Mouse (Mus musculus): ENCODE results near the gene Elovl5. TPM values are rescaled to one million over a fixed set of nuclear protein-coding genes. Genes with fewer than 3 reads are reported as not detected.

Elovl5 gene
- polyA plus RNA-seq, 1 experiment from 2014 or later: 90.1 TPM

DNA sequence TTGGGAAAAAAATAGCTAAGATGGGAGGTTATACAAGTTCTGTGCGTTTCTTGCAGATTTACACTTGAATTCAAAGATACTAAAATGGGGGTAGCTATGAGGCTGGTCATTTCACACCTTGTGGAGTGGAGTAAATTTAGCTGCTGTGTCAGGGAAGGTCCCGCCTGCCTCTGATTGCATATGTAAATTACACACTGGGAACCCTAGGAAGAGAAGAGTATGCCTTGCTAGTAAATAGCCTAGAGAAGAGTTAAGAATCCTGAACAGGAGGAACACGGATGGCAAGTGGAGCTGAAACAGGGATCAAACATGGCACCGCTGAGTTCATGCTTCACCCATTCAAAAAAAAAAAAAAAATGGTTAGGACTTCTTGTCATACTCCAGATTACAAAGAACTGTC, 1.4 kb upstream of the Elovl5 start:
- 59% methylated on average over 4 of the region's 4 CpGs for WGBS
- peaks cover 34% of the 10 kb centered on the region for H3K4me1 ChIP-seq (ENCODE audit: insufficient read depth, low read length)
- H3K4me2 ChIP-seq (replicated peaks; ENCODE audit: low read depth, low read length): no peak overlapping the region
- no peak for ATAC-seq (ENCODE audit: low FRiP score, low TSS enrichment)
- no peak overlapping the region for H3K27ac ChIP-seq (ENCODE audit: low read length)
- no peaks in the 10 kb centered on the region for H3K36me3 ChIP-seq (ENCODE audit: insufficient read depth, low read length)
- H3K4me3 ChIP-seq (ENCODE audit: low read length): no peak overlapping the region
- no peaks in the 10 kb centered on the region for H3K27me3 ChIP-seq (ENCODE audit: insufficient read depth, low read length)
- H3K9ac ChIP-seq (replicated peaks; ENCODE audit: low read length): no peak overlapping the region
- no peaks in the 10 kb centered on the region for H3K9me3 ChIP-seq (ENCODE audit: low read length)

DNA sequence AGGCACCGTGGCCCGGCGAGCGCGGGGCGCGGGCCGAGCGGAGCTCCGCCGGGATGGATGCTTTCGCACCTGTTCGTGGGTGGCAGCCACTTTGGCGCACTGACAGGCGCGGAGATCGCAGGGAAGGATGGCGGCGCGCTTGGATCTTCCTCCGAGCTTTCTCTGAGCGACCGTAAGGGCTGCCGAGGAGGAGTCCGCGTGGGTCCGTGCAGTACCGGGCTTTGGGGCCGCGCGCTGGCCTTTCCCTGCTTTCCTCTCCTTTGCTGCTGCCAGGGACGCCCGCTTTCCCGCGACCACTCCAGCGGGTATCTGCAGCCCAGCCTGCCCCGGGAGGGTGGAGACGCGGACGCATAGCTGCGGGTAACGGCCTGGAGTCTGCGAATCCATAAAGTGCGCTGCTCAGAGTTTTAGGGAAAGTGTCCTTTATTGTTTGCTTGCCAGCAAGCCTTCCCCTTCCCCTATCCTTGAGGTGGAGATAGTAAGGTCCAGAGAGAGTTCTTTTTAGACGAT, 513 bp downstream of the Elovl5 start:
- peak overlapping the region; percentile 87 for H3K27ac ChIP-seq (ENCODE audit: low read length)
- H3K9me3 ChIP-seq (ENCODE audit: low read length): no peaks in the 10 kb centered on the region
- ATAC-seq (ENCODE audit: low FRiP score, low TSS enrichment): peak; percentile 68
- peaks cover 22% of the 10 kb centered on the region for H3K4me1 ChIP-seq (ENCODE audit: insufficient read depth, low read length)
- H3K27me3 ChIP-seq (ENCODE audit: insufficient read depth, low read length): no peaks in the 10 kb centered on the region
- H3K4me2 ChIP-seq (replicated peaks; ENCODE audit: low read depth, low read length): peak overlapping the region; percentile 73
- under 1% methylated on average over 45 of the region's 45 CpGs for WGBS
- no peaks in the 10 kb centered on the region for H3K36me3 ChIP-seq (ENCODE audit: insufficient read depth, low read length)
- H3K4me3 ChIP-seq (ENCODE audit: low read length): peak overlapping the region; percentile 87
- peak overlapping the region; percentile 84 for H3K9ac ChIP-seq (replicated peaks; ENCODE audit: low read length)

DNA sequence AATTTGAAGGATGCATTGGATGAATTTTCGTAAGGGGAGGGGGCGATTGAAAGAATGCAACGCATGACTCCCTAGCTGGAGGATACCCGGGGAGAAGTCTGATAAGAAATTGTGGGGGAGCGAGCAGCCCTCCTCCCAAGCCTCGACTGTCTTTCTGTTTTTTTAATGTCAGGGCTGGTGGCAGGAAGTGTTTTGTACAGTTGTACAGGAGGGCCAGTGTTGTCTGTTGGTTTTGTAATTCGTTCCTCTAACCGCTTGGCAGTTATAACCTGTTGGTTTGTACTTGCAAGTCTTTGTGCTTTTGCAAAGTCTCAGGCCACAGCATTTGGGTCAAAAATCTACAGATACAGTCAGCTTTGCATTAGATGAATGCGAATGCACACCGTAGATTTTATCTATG, 1.0 kb downstream of the Elovl5 start:
- H3K36me3 ChIP-seq (ENCODE audit: insufficient read depth, low read length): no peaks in the 10 kb centered on the region
- H3K4me3 ChIP-seq (ENCODE audit: low read length): peak overlapping the region; percentile 87
- WGBS: 9% methylated on average over 10 of the region's 10 CpGs
- H3K4me1 ChIP-seq (ENCODE audit: insufficient read depth, low read length): peaks cover 22% of the 10 kb centered on the region
- peak overlapping the region; percentile 73 for H3K4me2 ChIP-seq (replicated peaks; ENCODE audit: low read depth, low read length)
- no peak for ATAC-seq (ENCODE audit: low FRiP score, low TSS enrichment)
- no peaks in the 10 kb centered on the region for H3K27me3 ChIP-seq (ENCODE audit: insufficient read depth, low read length)
- H3K9me3 ChIP-seq (ENCODE audit: low read length): no peaks in the 10 kb centered on the region
- H3K27ac ChIP-seq (ENCODE audit: low read length): no peak overlapping the region
- H3K9ac ChIP-seq (replicated peaks; ENCODE audit: low read length): peak overlapping the region; percentile 84

DNA sequence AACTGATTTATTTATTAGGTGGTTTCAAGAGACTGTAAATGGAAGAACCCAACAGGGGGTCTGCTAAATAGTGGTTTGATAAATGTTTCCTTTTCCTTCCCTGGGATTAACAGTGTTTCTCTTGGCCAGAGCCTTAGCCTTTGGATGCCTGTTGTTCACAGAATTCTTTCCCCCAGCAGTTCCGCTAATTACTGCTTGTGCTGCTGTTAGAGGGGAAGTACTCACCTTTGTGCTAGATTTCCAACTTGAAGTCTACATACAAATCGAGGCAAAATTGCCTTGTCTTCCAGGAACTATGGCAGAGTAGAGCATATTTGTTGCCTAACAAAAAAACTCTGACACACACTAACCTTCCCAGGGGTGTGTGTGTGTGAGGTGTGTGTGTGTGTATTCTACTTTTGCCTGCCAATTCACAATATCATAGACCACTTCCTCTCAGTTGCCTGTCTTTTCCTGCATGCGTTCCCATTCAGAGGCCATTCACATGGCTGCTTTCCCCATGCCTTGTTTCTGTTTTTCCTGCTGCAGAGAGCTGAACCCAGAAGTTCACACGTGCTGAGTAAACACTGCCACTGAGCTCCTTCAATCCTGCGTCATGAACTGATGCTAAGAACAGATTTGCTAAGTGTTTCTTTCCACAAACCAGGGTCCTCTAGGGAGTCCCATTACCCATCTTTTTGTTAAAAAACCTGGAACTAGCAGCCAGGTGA, 2.0 kb downstream of the Elovl5 start:
- peak overlapping the region; percentile 73 for H3K4me2 ChIP-seq (replicated peaks; ENCODE audit: low read depth, low read length)
- no peaks in the 10 kb centered on the region for H3K9me3 ChIP-seq (ENCODE audit: low read length)
- no peak overlapping the region for H3K9ac ChIP-seq (replicated peaks; ENCODE audit: low read length)
- ATAC-seq (ENCODE audit: low FRiP score, low TSS enrichment): no peak
- H3K4me1 ChIP-seq (ENCODE audit: insufficient read depth, low read length): peaks cover 28% of the 10 kb centered on the region
- H3K4me3 ChIP-seq (ENCODE audit: low read length): peak overlapping the region; percentile 87
- 52% methylated on average over 5 of the region's 5 CpGs for WGBS
- H3K27me3 ChIP-seq (ENCODE audit: insufficient read depth, low read length): no peaks in the 10 kb centered on the region
- H3K36me3 ChIP-seq (ENCODE audit: insufficient read depth, low read length): no peaks in the 10 kb centered on the region
- H3K27ac ChIP-seq (ENCODE audit: low read length): no peak overlapping the region

DNA sequence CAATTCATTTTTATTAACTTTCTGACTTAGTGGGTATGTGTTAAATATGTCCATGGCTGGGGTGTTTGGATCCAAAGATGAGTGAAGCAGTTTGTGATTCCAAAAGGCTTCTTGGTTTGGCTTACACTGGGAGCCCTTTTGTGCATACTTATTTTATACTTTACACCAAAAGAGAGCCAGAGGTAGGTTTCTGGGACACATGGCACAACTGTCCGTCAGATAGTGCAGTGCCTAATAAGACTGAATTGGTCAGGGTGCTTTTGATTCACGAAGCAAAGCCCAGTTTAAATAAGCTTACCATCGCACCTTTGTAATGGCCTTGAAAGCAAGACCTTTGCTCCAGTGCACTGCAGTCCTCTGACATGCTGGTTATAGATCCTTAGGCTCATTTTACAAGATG, 3.3 kb downstream of the Elovl5 start:
- WGBS: 86% methylated on average over 3 of the region's 3 CpGs
- no peaks in the 10 kb centered on the region for H3K36me3 ChIP-seq (ENCODE audit: insufficient read depth, low read length)
- ATAC-seq (ENCODE audit: low FRiP score, low TSS enrichment): no peak
- peaks cover 31% of the 10 kb centered on the region for H3K4me1 ChIP-seq (ENCODE audit: insufficient read depth, low read length)
- H3K9ac ChIP-seq (replicated peaks; ENCODE audit: low read length): no peak overlapping the region
- no peak overlapping the region for H3K4me3 ChIP-seq (ENCODE audit: low read length)
- no peak overlapping the region for H3K27ac ChIP-seq (ENCODE audit: low read length)
- H3K9me3 ChIP-seq (ENCODE audit: low read length): no peaks in the 10 kb centered on the region
- no peak overlapping the region for H3K4me2 ChIP-seq (replicated peaks; ENCODE audit: low read depth, low read length)
- no peaks in the 10 kb centered on the region for H3K27me3 ChIP-seq (ENCODE audit: insufficient read depth, low read length)

DNA sequence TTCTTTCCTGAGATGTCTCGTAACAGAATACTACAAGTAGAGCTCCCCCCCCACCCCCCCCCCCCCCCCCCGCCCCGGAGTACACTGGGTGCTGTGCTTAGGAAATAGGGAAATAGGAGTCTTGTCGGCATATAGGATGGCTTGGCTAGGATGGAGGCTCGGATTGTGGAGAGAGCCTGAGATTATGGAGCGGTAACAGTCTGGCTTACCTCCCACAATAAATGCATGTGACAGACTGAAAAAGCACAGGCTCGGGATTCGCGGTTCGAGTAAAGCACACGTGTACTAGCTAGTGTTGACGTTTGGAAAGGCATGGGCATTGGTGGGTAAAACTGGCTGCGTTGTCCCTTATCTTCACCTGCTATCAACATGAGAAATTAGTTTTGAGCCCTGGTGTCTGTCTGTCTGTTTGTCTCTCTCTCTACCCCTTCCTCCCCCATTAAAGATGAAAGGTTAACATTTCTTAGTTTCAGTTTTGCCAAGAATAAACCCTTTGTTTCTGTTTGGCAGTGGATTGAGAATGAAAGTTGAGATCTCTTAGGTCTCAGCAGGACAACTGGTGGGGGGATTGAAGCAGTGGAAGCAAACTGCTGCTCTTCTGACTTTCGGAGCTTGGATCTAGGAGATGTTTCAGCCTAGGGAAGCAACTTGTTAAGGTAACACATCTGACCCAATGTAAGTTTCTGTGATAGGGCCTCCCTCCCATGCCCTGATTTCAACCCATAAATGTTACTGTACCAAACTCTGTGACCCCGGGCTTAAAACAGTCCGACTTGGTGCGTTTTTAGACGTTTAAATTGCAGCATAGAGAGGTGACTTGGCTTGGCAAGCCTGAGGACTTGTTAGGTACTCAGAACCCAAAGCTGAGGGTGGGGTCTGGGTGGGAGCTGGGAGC, 4.4 kb downstream of the Elovl5 start:
- Histone ChIP-seq H3K9ac (replicated peaks; ENCODE audit: low read length) (no peak overlapping the region), H3K27me3 (ENCODE audit: insufficient read depth, low read length) (no peaks in the 10 kb centered on the region), H3K36me3 (ENCODE audit: insufficient read depth, low read length) (no peaks in the 10 kb centered on the region), H3K4me1 (ENCODE audit: insufficient read depth, low read length) (peaks cover 35% of the 10 kb centered on the region), H3K4me3 (ENCODE audit: low read length) (no peak overlapping the region), H3K9me3 (ENCODE audit: low read length) (no peaks in the 10 kb centered on the region), H3K4me2 (replicated peaks; ENCODE audit: low read depth, low read length) (no peak overlapping the region), H3K27ac (ENCODE audit: low read length) (no peak overlapping the region)
- 77% methylated on average over 16 of the region's 18 CpGs for WGBS
- no peak for ATAC-seq (ENCODE audit: low FRiP score, low TSS enrichment)

DNA sequence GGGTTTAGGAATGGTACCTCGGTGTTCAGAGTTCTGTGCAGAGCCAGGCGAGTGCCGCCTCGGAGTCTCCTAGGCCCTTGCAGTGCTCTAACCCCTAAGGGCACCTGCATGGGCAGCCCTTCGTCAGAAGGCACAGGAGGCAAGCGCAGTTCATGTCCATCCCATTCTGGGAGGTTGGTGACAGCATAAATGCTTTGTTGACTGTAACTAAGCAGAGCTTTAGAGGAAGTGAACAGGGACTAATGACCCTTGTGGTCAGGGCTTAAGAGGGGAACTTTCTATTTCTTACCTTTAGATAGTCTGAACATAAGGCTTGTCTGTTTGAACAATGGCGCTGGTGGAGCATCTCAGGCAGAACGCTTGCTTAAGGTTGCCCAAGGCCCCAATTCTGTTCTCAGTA, 6.6 kb downstream of the Elovl5 start:
- no peak for ATAC-seq (ENCODE audit: low FRiP score, low TSS enrichment)
- Histone ChIP-seq H3K27ac (ENCODE audit: low read length) (no peak overlapping the region), H3K4me2 (replicated peaks; ENCODE audit: low read depth, low read length) (no peak overlapping the region), H3K27me3 (ENCODE audit: insufficient read depth, low read length) (no peaks in the 10 kb centered on the region), H3K4me3 (ENCODE audit: low read length) (no peak overlapping the region), H3K9me3 (ENCODE audit: low read length) (no peaks in the 10 kb centered on the region), H3K4me1 (ENCODE audit: insufficient read depth, low read length) (peaks cover 46% of the 10 kb centered on the region), H3K9ac (replicated peaks; ENCODE audit: low read length) (no peak overlapping the region), H3K36me3 (ENCODE audit: insufficient read depth, low read length) (no peaks in the 10 kb centered on the region)
- WGBS: 83% methylated on average over 8 of the region's 8 CpGs

DNA sequence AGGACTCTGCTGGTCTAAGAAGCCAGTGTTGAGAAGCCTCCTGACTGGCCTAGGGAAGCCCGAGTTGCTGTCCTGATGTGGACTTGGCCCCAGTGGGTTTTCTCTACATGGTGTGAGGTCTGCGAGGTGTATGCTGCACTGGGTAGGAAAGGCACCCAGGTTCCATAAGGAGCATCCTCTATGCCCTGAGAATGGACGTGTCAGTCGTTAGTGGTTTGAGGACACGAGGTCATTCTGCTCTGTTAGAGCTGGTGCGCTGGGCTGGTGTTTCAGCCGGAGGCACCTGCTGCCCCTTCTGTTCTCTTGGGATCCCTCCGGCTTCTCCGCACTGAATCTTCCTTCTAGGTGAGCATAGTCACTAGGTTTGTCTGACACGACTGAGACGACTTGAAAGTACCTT, 7.0 kb downstream of the Elovl5 start:
- H3K4me3 ChIP-seq (ENCODE audit: low read length): no peak overlapping the region
- H3K36me3 ChIP-seq (ENCODE audit: insufficient read depth, low read length): no peaks in the 10 kb centered on the region
- 70% methylated on average over 11 of the region's 11 CpGs for WGBS
- no peaks in the 10 kb centered on the region for H3K9me3 ChIP-seq (ENCODE audit: low read length)
- no peak overlapping the region for H3K9ac ChIP-seq (replicated peaks; ENCODE audit: low read length)
- peaks cover 44% of the 10 kb centered on the region for H3K4me1 ChIP-seq (ENCODE audit: insufficient read depth, low read length)
- H3K27me3 ChIP-seq (ENCODE audit: insufficient read depth, low read length): no peaks in the 10 kb centered on the region
- no peak for ATAC-seq (ENCODE audit: low FRiP score, low TSS enrichment)
- H3K4me2 ChIP-seq (replicated peaks; ENCODE audit: low read depth, low read length): no peak overlapping the region
- H3K27ac ChIP-seq (ENCODE audit: low read length): no peak overlapping the region

DNA sequence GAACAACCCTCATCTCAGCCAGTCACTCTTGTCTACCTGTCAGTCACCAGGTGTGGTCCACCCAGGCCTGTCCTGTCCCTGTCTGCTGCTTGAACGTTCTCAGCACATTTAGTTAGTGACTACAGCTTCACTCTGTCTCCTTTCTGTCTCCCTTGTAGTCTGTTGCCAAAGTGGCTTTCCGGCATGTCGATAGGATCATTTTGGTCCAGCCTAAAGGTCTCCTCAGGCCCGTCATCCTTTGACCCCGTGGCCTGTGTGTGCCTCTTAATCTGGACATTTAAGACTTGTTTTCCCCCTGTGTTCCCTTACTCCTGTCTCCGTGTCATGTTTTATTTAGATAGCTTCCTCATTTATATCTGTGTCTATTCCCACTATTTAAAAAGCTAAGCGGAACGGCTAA, 9.0 kb downstream of the Elovl5 start:
- H3K4me3 ChIP-seq (ENCODE audit: low read length): no peak overlapping the region
- no peaks in the 10 kb centered on the region for H3K27me3 ChIP-seq (ENCODE audit: insufficient read depth, low read length)
- H3K36me3 ChIP-seq (ENCODE audit: insufficient read depth, low read length): no peaks in the 10 kb centered on the region
- ATAC-seq (ENCODE audit: low FRiP score, low TSS enrichment): no peak
- no peak overlapping the region for H3K27ac ChIP-seq (ENCODE audit: low read length)
- H3K9me3 ChIP-seq (ENCODE audit: low read length): no peaks in the 10 kb centered on the region
- H3K4me2 ChIP-seq (replicated peaks; ENCODE audit: low read depth, low read length): no peak overlapping the region
- no peak overlapping the region for H3K9ac ChIP-seq (replicated peaks; ENCODE audit: low read length)
- H3K4me1 ChIP-seq (ENCODE audit: insufficient read depth, low read length): peaks cover 48% of the 10 kb centered on the region
- WGBS: 75% methylated on average over 8 of the region's 8 CpGs

DNA sequence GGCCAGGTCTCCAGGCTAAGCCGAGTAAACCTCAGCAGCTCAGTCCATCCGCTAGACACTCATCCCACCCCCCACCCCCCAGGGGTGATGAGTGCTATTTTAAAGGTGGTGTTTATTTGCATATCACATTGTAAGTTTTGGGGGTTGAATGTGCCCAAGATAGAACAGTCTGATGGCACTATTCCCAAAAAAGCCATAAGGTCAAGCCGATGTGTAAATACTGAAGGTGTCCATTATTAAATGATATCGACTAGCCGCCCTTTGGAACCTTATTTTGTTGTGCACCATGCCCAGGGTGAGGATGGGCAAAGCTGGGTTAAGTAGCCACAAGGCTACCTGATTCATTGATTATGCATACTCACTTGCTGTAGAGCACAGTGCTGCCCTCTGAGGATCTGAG, 9.7 kb downstream of the Elovl5 start:
- H3K36me3 ChIP-seq (ENCODE audit: insufficient read depth, low read length): no peaks in the 10 kb centered on the region
- 90% methylated on average over 5 of the region's 5 CpGs for WGBS
- no peaks in the 10 kb centered on the region for H3K27me3 ChIP-seq (ENCODE audit: insufficient read depth, low read length)
- H3K9me3 ChIP-seq (ENCODE audit: low read length): no peaks in the 10 kb centered on the region
- H3K4me3 ChIP-seq (ENCODE audit: low read length): no peak overlapping the region
- no peak overlapping the region for H3K4me2 ChIP-seq (replicated peaks; ENCODE audit: low read depth, low read length)
- H3K9ac ChIP-seq (replicated peaks; ENCODE audit: low read length): no peak overlapping the region; the same call in 1 of the 2 replicates
- no peak overlapping the region for H3K27ac ChIP-seq (ENCODE audit: low read length)
- peaks cover 53% of the 10 kb centered on the region for H3K4me1 ChIP-seq (ENCODE audit: insufficient read depth, low read length)
- no peak for ATAC-seq (ENCODE audit: low FRiP score, low TSS enrichment)
